Mouse (Mus musculus) midbrain, embryonic 11.5 days (tissue): ENCODE data around the gene Btbd18. TPM values are rescaled to one million over a fixed set of nuclear protein-coding genes. Genes with fewer than 3 reads are reported as not detected.
A peak's percentile ranks its signal among the peaks of the same experiment; 100 is the strongest.
"Not testable (repeated sequence)": the region's sequence is repeated elsewhere in the genome, so short reads cannot be mapped to it uniquely, and the experiment has no call there.

Experiments
- ATAC-seq: fragments of 200-750 bp; cut with Nextera tagmentation; 2 replicates; pipeline ENCODE4 v1.8.0; 2017; ENCODE audit warnings: moderate TSS enrichment, moderate library complexity; ENCODE audit not compliant: low FRiP score
- DNase-seq: peaks from one replicate; pipeline ENCODE4 v3.0.0; 2015; ENCODE audit warnings: low spot score; ENCODE audit errors: missing footprints
- H3K27ac ChIP-seq: fragments of 300-500 bp; sonication (generic); 2 replicates; pipeline ENCODE4 v1.5.1; 2014; ENCODE audit warnings: low read depth, low read length
- H3K27me3 ChIP-seq: fragments of 300-500 bp; sonication (generic); 2 replicates; pipeline ENCODE4 v1.6.1; 2014; ENCODE audit warnings: mild to moderate bottlenecking, low read length, moderate library complexity, mixed read lengths; ENCODE audit not compliant: control insufficient read depth, insufficient read depth
- H3K36me3 ChIP-seq: fragments of 300-500 bp; sonication (generic); 2 replicates; pipeline ENCODE4 v1.6.1; 2014; ENCODE audit warnings: mild to moderate bottlenecking, low read length, moderate library complexity, mixed read lengths; ENCODE audit not compliant: control insufficient read depth, insufficient read depth
- H3K4me1 ChIP-seq: fragments of 300-500 bp; sonication (generic); 2 replicates; pipeline ENCODE4 v1.6.1; 2014; ENCODE audit warnings: low read length; ENCODE audit not compliant: control insufficient read depth, insufficient read depth
- H3K4me2 ChIP-seq: fragments of 300-500 bp; sonication (generic); 2 replicates; pipeline ENCODE4 v1.6.1; 2014; ENCODE audit warnings: mild to moderate bottlenecking, moderate library complexity
- H3K4me3 ChIP-seq: fragments of 300-500 bp; sonication (generic); 2 replicates; pipeline ENCODE4 v1.5.1; 2014; ENCODE audit warnings: low read depth, low read length
- H3K9ac ChIP-seq: fragments of 300-500 bp; sonication (generic); 2 replicates; pipeline ENCODE4 v1.6.1; 2014; ENCODE audit warnings: low read length
- H3K9me3 ChIP-seq: fragments of 300-500 bp; sonication (generic); 2 replicates; pipeline ENCODE4 v1.6.1; 2016; ENCODE audit warnings: low read length; ENCODE audit not compliant: control insufficient read depth
- WGBS: fragments of 180-500 bp; shearing (Covaris S2); extraction: QIAGEN DNeasy Blood & Tissue Kit; methylation state at CpG from one replicate; pipeline ENCODE4 v1.1.7; 2014; 5-methylcytosine and 5-hydroxymethylcytosine counted together
- polyA plus RNA-seq: library from polyadenylated mRNA; unstranded; fragments of >200 nt; fragmentation: Nextera tagmentation; extraction: Ambion mirVana; gene quantifications from 2 replicates; pipeline ENCODE4 v1.2.1, GENCODE M21; 2014

Btbd18 gene
- polyA plus RNA-seq, 1 experiment from 2014 or later = 0.19 TPM

- ATAC-seq = no peak
- H3K4me3 ChIP-seq = no peak overlapping the region
- 66% methylated on average over 3 of the region's 3 CpGs for WGBS
- no peaks in the 10 kb centered on the region for H3K27me3 ChIP-seq
- no peaks in the 10 kb centered on the region for H3K36me3 ChIP-seq
- no peak overlapping the region for H3K4me2 ChIP-seq
- no peak overlapping the region for H3K27ac ChIP-seq
- no peak overlapping the region for H3K9ac ChIP-seq
- H3K9me3 ChIP-seq = no peaks in the 10 kb centered on the region
- DNase-seq = no peak
- no peaks in the 10 kb centered on the region for H3K4me1 ChIP-seq
Observed at GRCm38 (mm10) chr2:84660253-84660652, 1.4 kb downstream of the Btbd18 start.

- no peak overlapping the region for H3K9ac ChIP-seq
- 20% methylated on average over 2 of the region's 2 CpGs for WGBS
- no peaks in the 10 kb centered on the region for H3K27me3 ChIP-seq
- no peak overlapping the region for H3K27ac ChIP-seq
- no peaks in the 10 kb centered on the region for H3K4me1 ChIP-seq
- DNase-seq = no peak
- no peaks in the 10 kb centered on the region for H3K36me3 ChIP-seq
- no peak overlapping the region for H3K4me2 ChIP-seq
- H3K4me3 ChIP-seq = no peak overlapping the region
- no peaks in the 10 kb centered on the region for H3K9me3 ChIP-seq
- peak; percentile 47; the same call in 1 of the 2 replicates for ATAC-seq
Observed at GRCm38 (mm10) chr2:84662866-84663265, 4.0 kb downstream of the Btbd18 start.

- H3K27me3 ChIP-seq = no peaks in the 10 kb centered on the region
- no peak overlapping the region for H3K9ac ChIP-seq
- H3K27ac ChIP-seq = no peak overlapping the region
- no peak for ATAC-seq
- H3K9me3 ChIP-seq = no peaks in the 10 kb centered on the region
- WGBS = 67% methylated on average over 12 of the region's 12 CpGs
- no peak overlapping the region for H3K4me2 ChIP-seq
- H3K4me3 ChIP-seq = no peak overlapping the region
- no peaks in the 10 kb centered on the region for H3K36me3 ChIP-seq
- peaks cover 4% of the 10 kb centered on the region; the same call in 1 of the 2 replicates for H3K4me1 ChIP-seq
- DNase-seq = no peak
Observed at GRCm38 (mm10) chr2:84666081-84666480, 7.2 kb downstream of the Btbd18 start.

GRCm38 (mm10) chr2:84669828-84670568 lies 11.1 kb downstream of the Btbd18 start:
- Histone ChIP-seq H3K27me3 (no peaks in the 10 kb centered on the region), H3K4me2 (peak overlapping the region; percentile 56), H3K9me3 (no peaks in the 10 kb centered on the region), H3K36me3 (peaks cover 3% of the 10 kb centered on the region; the same call in 1 of the 2 replicates), H3K9ac (peak overlapping the region; percentile 91), H3K27ac (peak overlapping the region; percentile 80), H3K4me1 (peaks cover 4% of the 10 kb centered on the region; the same call in 1 of the 2 replicates), H3K4me3 (peak overlapping the region; percentile 72)
- DNase-seq = no peak
- ATAC-seq = peak; percentile 85
- WGBS = 3% methylated on average over 39 of the region's 39 CpGs

GRCm38 (mm10) chr2:84670569-84670933 lies 11.7 kb downstream of the Btbd18 start, which contains the start of gene Selenoh:
Selenoh (minus strand) TSS chr2:84670770.
- H3K4me1 ChIP-seq = peaks cover 4% of the 10 kb centered on the region; the same call in 1 of the 2 replicates
- H3K9ac ChIP-seq = peak within 1 kb of the TSS; percentile 91
- WGBS = under 1% methylated on average over 20 of the region's 20 CpGs
- no peaks in the 10 kb centered on the region for H3K27me3 ChIP-seq
- H3K36me3 ChIP-seq = peaks cover 3% of the 10 kb centered on the region; the same call in 1 of the 2 replicates
- ATAC-seq (peak; percentile 97), DNase-seq (peak; percentile 98)
- H3K4me3 ChIP-seq = peak within 1 kb of the TSS; percentile 72
- peak within 1 kb of the TSS; percentile 56 for H3K4me2 ChIP-seq
- H3K9me3 ChIP-seq = no peaks in the 10 kb centered on the region
- H3K27ac ChIP-seq = peak within 1 kb of the TSS; percentile 80

- not testable (repeated sequence) for H3K4me3 ChIP-seq, H3K9me3 ChIP-seq, H3K27ac ChIP-seq, H3K4me1 ChIP-seq, H3K27me3 ChIP-seq, DNase-seq, H3K9ac ChIP-seq, H3K36me3 ChIP-seq
- 0 out of 2 replicates have a peak, but pooled peaks have one; percentile 0 for ATAC-seq
- WGBS = 77% methylated on average over 4 of the region's 5 CpGs
- H3K4me2 ChIP-seq = peak overlapping the region; percentile 56; the same call in 1 of the 2 replicates
Observed at GRCm38 (mm10) chr2:84671535-84671934, 12.7 kb downstream of the Btbd18 start.

GRCm38 (mm10) chr2:84677270-84677967 lies 18.5 kb downstream of the Btbd18 start:
- Histone ChIP-seq H3K27me3 (no peaks in the 10 kb centered on the region), H3K9me3 (no peaks in the 10 kb centered on the region), H3K4me1 (peaks cover 9% of the 10 kb centered on the region), H3K27ac (peak overlapping the region; percentile 14; the same call in 1 of the 2 replicates), H3K4me3 (peak overlapping the region; percentile 65), H3K4me2 (peak overlapping the region; percentile 73), H3K9ac (peak overlapping the region; percentile 71), H3K36me3 (peaks cover 6% of the 10 kb centered on the region; the same call in 1 of the 2 replicates)
- DNase-seq (peak; percentile 90), ATAC-seq (peak; percentile 60)
- 10% methylated on average over 22 of the region's 22 CpGs for WGBS

GRCm38 (mm10) chr2:84677968-84678880 lies 19.3 kb downstream of the Btbd18 start, which contains the start of the genes Gm28635 and Med19:
Gm28635 (minus strand) TSS chr2:84678041.
Med19 (plus strand) TSS chr2:84678402.
- no peaks in the 10 kb centered on the region for H3K9me3 ChIP-seq
- DNase-seq (peak; percentile 98), ATAC-seq (peak; percentile 100)
- peaks cover 6% of the 10 kb centered on the region; the same call in 1 of the 2 replicates for H3K36me3 ChIP-seq
- peak within 1 kb of the TSS; percentile 85 for H3K4me3 ChIP-seq
- H3K4me2 ChIP-seq = peak within 1 kb of the TSS; percentile 73
- H3K9ac ChIP-seq = peak within 1 kb of the TSS; percentile 81
- peaks cover 9% of the 10 kb centered on the region for H3K4me1 ChIP-seq
- H3K27ac ChIP-seq = peak within 1 kb of the TSS; percentile 17; the same call in 1 of the 2 replicates
- WGBS = under 1% methylated on average over 43 of the region's 44 CpGs
- no peaks in the 10 kb centered on the region for H3K27me3 ChIP-seq
